Mouse (Mus musculus): ENCODE measurements around the gene Pde11a.
A peak's percentile ranks its signal among the peaks of the same experiment; 100 is the strongest.

Gene Pde11a

GRCm38 (mm10) chr2:76050911-76051310, 287.7 kb downstream of the Pde11a start:
- no peak for DNase-seq

- DNase-seq, result no peak
These were observed 288.5 kb downstream of the Pde11a start for GRCm38 (mm10) chr2:76050092-76050491.

- DNase-seq, result no peak
These were observed 289.0 kb downstream of the Pde11a start for GRCm38 (mm10) chr2:76049529-76049928.

DNA sequence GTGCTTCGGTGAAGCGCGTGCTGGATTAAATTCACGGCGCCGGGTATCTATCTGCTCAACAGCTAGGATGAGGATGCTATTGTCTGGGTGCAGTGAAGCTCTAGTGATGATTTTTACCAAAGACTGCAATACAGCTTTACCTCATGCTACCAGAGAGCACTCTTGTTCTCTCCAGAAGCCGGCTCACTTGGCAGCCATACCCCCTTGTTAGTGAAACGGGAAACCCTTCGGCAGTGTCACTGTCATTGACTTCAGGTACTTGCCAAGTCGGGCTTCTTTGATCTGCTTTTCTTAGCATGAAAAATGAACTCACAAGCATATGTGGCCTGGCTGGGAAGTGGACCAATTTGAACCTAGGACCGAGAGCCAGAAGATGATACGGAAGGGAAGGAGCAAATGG, 290.8 kb downstream of the Pde11a start:
- no peak for DNase-seq

GRCm38 (mm10) chr2:76042210-76042609, 296.4 kb downstream of the Pde11a start:
- DNase-seq, result no peak

DNA sequence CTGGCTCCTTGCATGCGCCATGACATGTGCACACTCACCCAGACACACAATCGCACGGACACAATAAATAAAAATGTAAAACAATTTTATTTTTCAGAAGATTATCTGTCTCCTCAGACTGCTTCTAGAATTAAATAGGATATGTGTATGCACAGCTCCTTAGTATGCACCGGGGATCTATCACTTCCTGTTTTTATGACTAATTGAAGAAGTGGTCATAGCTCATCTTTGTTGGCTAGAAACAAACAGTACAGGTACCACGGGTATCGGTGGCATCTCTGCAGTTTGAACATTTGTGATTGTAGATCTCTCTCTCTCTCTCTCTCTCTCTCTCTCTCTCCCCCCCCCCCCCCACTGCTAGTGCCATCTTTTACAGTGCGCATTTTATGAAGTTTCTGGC, 298.5 kb downstream of the Pde11a start:
- DNase-seq, result no peak

DNA sequence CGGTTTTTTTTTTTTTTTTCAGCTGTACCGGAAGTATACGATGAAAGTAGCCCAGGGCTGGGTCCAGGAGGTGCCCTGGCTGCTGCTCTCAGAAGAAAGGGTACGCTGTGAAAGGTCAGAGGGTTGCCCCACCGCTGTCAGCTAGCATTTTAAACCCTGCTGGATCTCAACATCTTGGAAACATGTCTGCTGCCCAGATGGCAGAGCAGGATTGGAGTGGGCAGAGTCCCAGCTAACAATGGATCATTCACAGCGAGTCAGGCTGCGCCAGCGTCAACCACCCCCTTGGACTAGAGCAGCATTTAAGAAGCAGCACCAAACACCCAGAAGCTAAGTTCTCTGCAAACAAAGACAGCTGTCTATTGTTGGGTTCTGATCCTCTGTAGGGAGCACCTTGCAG, 308.5 kb downstream of the Pde11a start:
- peak; percentile 33 to 48 for DNase-seq

DNA sequence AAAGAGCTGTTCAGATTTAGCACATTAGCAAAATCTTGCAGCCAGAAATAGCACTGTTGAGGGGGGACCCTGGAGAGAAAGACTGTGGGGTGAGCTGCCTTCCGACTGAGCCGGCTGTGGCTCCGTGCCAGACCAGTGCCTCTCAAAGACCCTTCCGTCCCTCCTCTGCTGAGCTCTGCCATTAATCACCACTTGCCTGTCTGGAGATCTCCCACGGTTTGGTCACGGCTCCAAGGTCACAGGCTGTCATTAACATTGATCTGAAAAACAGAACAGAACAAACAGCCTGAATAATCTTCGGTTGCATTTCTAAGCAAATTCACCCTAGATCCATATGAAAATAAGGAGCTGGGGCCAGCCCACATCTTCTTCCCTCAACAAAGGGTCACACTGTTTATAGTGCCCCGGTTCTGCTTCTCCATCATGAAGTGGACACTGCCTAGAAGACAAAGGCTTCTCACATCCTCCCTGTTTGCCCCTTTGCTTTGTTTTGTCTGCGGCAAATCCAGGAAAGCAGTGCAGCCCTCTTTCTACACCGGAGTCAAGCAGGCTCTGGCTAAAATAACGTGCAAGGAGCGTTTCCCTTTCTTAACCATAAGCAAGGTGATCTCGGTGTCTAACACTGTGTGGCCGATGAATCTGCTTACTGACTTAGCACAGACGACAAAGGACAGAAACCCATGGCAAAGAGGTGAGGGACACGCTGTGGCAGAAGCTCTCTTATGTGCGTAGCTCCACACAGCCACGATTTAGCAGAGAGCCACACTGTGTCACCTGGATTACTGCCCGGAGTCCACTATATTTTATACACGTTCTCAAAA, 309.3 kb downstream of the Pde11a start:
- DNase-seq, result peak; percentile 29 to 43

GRCm38 (mm10) chr2:76016890-76017289, 321.7 kb downstream of the Pde11a start:
- DNase-seq, result no peak

DNA sequence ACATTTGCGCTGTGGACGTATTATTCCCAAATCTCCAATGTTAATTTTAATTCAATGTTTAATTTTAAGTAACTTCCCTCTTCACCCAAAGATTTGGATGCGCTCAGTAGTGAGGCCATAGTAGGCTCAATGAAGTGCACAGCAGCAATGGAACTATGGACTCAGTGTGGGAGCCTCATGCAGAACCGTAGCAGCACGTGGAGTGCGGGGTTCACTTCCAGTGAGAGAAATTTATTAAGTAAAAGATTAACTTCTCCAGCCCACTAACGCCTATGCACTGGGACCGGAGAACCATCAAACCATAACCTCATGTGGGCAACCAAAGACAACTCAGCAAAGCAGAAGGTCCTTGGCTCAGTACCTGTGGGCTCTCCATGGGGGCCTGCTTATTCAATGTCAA, 322.4 kb downstream of the Pde11a start:
- no peak for DNase-seq

DNA sequence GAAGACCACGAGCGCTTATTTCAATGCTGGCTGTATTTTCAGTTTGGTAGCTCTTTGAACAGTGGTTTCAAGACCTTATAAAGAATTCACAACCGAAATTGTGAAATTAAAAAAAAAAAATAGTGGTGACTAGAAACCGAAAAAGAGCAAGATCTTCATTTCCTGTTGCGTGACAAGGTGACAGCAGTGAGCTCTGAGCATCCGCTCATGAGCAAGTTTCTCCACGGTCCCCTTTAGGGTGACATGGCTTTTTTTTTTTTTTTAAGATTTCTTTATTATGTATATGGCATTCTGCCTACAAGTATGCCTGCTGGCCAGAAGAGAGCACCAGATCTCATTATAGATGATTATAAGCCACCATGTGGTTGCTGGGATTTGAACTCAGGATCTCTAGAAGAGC, 323.1 kb downstream of the Pde11a start:
- no peak for DNase-seq

GRCm38 (mm10) chr2:76014659-76015058, 323.9 kb downstream of the Pde11a start:
- DNase-seq, result no peak

GRCm38 (mm10) chr2:76006194-76006593, 332.4 kb downstream of the Pde11a start:
- DNase-seq, result no peak

DNA sequence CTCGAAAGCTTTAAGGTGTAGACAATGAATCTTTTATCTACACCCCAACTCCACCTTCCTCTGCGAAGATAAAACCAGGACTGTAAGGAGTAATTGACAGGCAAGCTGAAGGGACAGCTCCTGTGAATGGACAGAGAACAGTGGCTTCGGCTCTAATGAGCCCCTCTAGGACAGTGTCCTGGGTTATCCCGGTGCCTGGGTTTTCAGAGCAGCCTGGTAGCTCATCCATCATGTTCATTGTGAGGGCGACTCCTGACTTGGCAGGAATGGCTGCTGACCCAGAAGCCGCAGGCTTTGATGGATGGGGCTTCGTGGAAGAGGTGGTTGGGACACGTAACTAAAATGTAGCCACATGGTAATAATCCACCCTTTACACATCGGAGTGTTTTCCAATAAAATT, 335.7 kb downstream of the Pde11a start:
- DNase-seq, result no peak

DNA sequence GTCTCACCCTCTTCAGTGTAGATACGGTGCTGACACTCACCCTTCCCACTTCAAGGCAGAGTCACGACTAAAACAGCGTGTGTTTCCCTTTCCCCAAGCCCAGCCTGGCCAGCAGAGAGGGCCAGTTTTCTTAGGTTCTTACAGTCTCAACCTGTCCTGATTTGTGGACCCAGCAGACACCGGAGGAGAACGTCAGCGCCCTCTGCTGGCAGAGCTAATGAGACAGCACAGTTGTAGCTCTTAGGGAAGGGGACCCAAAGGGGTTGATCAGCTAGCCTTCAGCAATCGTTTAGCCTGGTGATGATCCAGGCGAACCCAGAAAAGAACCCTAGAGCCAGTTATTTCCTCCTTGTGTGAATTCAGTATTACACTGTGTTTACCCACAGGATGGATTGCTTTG, 337.2 kb downstream of the Pde11a start:
- DNase-seq, result peak; percentile 53 to 59

DNA sequence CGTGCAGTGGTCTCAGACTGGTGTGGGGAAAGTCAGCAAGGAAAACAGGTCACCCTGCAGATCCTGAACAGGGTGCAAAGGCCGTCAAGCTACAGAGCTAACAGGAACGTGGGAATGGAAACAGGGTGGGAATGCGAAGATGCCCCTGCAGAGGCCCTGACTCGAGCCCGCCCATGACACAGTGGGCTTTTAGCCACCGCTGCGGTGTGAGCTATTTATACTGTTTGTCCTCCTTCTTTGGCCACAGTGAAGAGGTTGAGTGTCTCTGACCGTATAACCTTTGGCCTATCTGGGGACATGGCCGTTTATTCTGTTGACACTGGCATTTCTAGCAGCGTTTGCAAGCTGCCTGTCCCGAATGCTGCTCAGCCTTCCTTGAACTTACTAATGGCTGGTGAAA, 338.9 kb downstream of the Pde11a start:
- DNase-seq, result no peak

DNA sequence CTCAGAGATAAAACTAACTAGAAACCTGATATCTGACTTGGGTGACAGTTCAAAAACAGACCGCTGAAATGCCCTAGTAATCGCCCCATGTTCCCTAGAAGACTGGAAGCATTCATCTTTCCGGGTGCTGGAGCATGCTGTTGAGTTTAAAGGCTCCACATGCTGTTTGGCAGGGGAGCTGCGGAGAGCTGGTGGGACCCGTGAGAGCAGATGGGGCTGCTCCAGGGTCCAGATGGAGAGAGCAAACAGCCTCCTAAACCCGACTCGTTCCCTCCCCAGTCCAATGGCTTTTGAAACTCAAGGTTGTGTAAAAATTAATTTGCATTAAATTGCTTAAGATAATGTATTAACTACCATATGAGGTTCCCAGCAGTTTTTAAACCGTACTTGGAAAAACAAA, 339.9 kb downstream of the Pde11a start:
- peak; percentile 45 to 59 for DNase-seq

DNA sequence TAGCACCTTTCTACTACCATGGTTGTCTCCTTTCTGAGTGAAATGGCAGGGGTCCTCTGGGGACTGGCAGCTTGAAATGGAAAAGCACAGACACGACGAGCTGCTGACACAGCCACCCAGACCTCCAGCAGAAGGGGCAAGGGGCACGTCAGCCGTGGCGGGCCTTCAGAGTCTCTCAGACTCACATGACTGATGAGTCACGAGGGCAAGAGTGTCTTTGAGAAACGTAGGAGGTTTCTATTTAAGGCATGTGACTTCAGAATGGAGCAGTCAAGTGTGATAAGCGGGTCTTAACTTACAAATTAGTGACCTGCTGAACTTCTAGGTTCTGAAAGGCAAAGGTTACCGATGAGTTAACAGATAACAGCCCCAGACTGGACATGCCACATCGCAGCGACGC, 340.8 kb downstream of the Pde11a start:
- DNase-seq, result no peak

- no peak for DNase-seq
These were observed 343.7 kb downstream of the Pde11a start for GRCm38 (mm10) chr2:75994841-75995240.

- no peak for DNase-seq
These were observed 346.9 kb downstream of the Pde11a start for GRCm38 (mm10) chr2:75991581-75992205.

GRCm38 (mm10) chr2:75990885-75991539, 347.6 kb downstream of the Pde11a start:
- peak; percentile 41 to 66 for DNase-seq

GRCm38 (mm10) chr2:75989694-75990093, 348.9 kb downstream of the Pde11a start:
- no peak for DNase-seq

- DNase-seq, result no peak
These were observed 349.7 kb downstream of the Pde11a start for GRCm38 (mm10) chr2:75988779-75989363.

DNA sequence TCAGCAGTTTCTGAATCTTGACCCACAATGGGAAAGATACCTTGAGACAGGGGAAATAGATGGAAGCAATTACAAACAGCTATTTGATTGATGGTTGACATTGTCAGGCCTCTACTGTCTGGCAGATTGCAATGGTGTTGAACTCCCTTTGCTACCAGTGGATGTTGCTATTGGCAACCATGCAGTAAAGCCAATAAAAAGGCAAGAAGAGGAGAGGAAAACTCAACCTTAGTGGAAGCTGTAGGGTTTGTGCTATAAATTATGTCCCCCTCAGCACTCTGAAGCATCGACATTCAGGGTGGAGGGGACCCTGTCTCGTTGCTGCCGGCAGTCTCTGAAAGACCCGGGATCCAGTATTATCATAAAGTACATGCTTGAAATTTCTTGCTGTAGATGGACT, 350.2 kb downstream of the Pde11a start:
- DNase-seq, result no peak

All from cerebellum, postnatal 36 days (tissue).